8 mouse cellular contexts compared by ENCODE assay signal in genomic region chr11:120624680-120625111, GRCm38 (mm10). TPM values are rescaled to one million over a fixed set of nuclear protein-coding genes. Genes with fewer than 3 reads are reported as not detected.
DNase-seq lines count a peak whose midpoint lies in the region; ATAC-seq and TF ChIP-seq lines count a peak whose summit lies in the region.

No protein-coding gene starts in this region.

- TF ChIP-seq CTCF in CH12.LX (conservative IDR thresholded peaks at IDR 0.05 in 1 of 2, IDR thresholded peaks at IDR 0.05 in 1 of 2; ENCODE audit: low read depth in 2 of 2, low read length in 2 of 2), result no peak

- peak overlapping the region; percentile 82 to 100 (median 100) for H3K4me3 ChIP-seq in CH12.LX (replicated peaks in 1 of 3; ENCODE audit: low read depth in 2 of 3, low read length in 2 of 3, poor library complexity in 1 of 3)
- peak overlapping the region; percentile 88 for H3K4me3 ChIP-seq in forebrain, embryonic 10.5 days
- peak overlapping the region; percentile 90 for H3K4me3 ChIP-seq in heart, embryonic 15.5 days
- peak overlapping the region; percentile 93 for H3K4me3 ChIP-seq in liver, embryonic 15.5 days (replicated peaks)
- H3K4me3 ChIP-seq in neural tube, embryonic 13.5 days, result peak overlapping the region; percentile 99

- TF ChIP-seq RAD21 in CH12.LX (IDR thresholded peaks at IDR 0.05; ENCODE audit: low read depth, low read length), result no peak

- peak; percentile 77 for ATAC-seq in heart, embryonic 15.5 days (replicated peaks; ENCODE audit: insufficient number of reproducible peaks, insufficient read depth, low FRiP score, low read depth)
- ATAC-seq in liver, embryonic 15.5 days (ENCODE audit: insufficient read depth), result peak; percentile 64
- ATAC-seq in neural tube, embryonic 13.5 days (ENCODE audit: low read depth), result peak; percentile 85

- no peak for TF ChIP-seq EP300 in CH12.LX (IDR thresholded peaks at IDR 0.05; ENCODE audit: low read length)

- peak; percentile 93 for TF ChIP-seq POLR2A in CH12.LX (IDR thresholded peaks at IDR 0.05; ENCODE audit: low read depth, low read length)

- WGBS in forebrain, embryonic 10.5 days, result under 1% methylated on average over 53 of the region's 53 CpGs
- WGBS in heart, embryonic 15.5 days, result under 1% methylated on average over 53 of the region's 53 CpGs
- WGBS in liver, embryonic 15.5 days (ENCODE audit: insufficient replicate concordance), result 1% methylated on average over 53 of the region's 53 CpGs
- WGBS in neural tube, embryonic 13.5 days, result under 1% methylated on average over 47 of the region's 53 CpGs

- H3K79me2 ChIP-seq in CH12.LX (replicated peaks; ENCODE audit: control insufficient read depth, extremely low read depth, insufficient read depth, poor library complexity, severe bottlenecking), result peaks cover 32% of the 10 kb centered on the region

- H3K9me3 ChIP-seq in CH12.LX (replicated peaks; ENCODE audit: low read length), result no peaks in the 10 kb centered on the region
- H3K9me3 ChIP-seq in forebrain, embryonic 10.5 days, result no peaks in the 10 kb centered on the region
- H3K9me3 ChIP-seq in heart, embryonic 15.5 days (replicated peaks), result no peaks in the 10 kb centered on the region
- no peaks in the 10 kb centered on the region for H3K9me3 ChIP-seq in liver, embryonic 15.5 days (replicated peaks)
- no peaks in the 10 kb centered on the region for H3K9me3 ChIP-seq in neural tube, embryonic 13.5 days

- H3K27me3 ChIP-seq in CH12.LX (replicated peaks), result no peaks in the 10 kb centered on the region
- no peaks in the 10 kb centered on the region for H3K27me3 ChIP-seq in forebrain, embryonic 10.5 days (ENCODE audit: poor library complexity, severe bottlenecking)
- no peaks in the 10 kb centered on the region for H3K27me3 ChIP-seq in heart, embryonic 15.5 days
- no peaks in the 10 kb centered on the region for H3K27me3 ChIP-seq in liver, embryonic 15.5 days
- no peaks in the 10 kb centered on the region for H3K27me3 ChIP-seq in neural tube, embryonic 13.5 days

- H3K9ac ChIP-seq in CH12.LX (ENCODE audit: insufficient read depth, low read depth), result peak overlapping the region; percentile 93
- H3K9ac ChIP-seq in heart, embryonic 15.5 days, result peak overlapping the region; percentile 62
- peak overlapping the region; percentile 93 for H3K9ac ChIP-seq in liver, embryonic 15.5 days
- H3K9ac ChIP-seq in neural tube, embryonic 13.5 days, result peak overlapping the region; percentile 89

- H3K4me1 ChIP-seq in CH12.LX (ENCODE audit: control insufficient read depth in 1 of 2, insufficient read depth in 2 of 2), result peaks cover 33 to 57% of the 10 kb centered on the region in 2 experiments
- peaks cover 42% of the 10 kb centered on the region for H3K4me1 ChIP-seq in forebrain, embryonic 10.5 days
- H3K4me1 ChIP-seq in heart, embryonic 15.5 days (replicated peaks), result peaks cover 25% of the 10 kb centered on the region
- H3K4me1 ChIP-seq in liver, embryonic 15.5 days (replicated peaks), result peaks cover 67% of the 10 kb centered on the region
- peaks cover 26% of the 10 kb centered on the region for H3K4me1 ChIP-seq in neural tube, embryonic 13.5 days (replicated peaks)

- peaks cover 58 to 77% of the 10 kb centered on the region in 2 experiments for H3K36me3 ChIP-seq in CH12.LX (replicated peaks in 1 of 2; ENCODE audit: control insufficient read depth in 1 of 2, insufficient read depth in 1 of 2, low read length in 1 of 2)
- H3K36me3 ChIP-seq in forebrain, embryonic 10.5 days (replicated peaks), result peaks cover 76% of the 10 kb centered on the region
- peaks cover 35% of the 10 kb centered on the region for H3K36me3 ChIP-seq in heart, embryonic 15.5 days
- H3K36me3 ChIP-seq in liver, embryonic 15.5 days (replicated peaks), result peaks cover 65% of the 10 kb centered on the region
- peaks cover 66% of the 10 kb centered on the region for H3K36me3 ChIP-seq in neural tube, embryonic 13.5 days

- H3K27ac ChIP-seq in CH12.LX (ENCODE audit: insufficient read depth, low read depth), result peak overlapping the region; percentile 83
- peak overlapping the region; percentile 83 for H3K27ac ChIP-seq in forebrain, embryonic 10.5 days
- peak overlapping the region; percentile 77 for H3K27ac ChIP-seq in heart, embryonic 15.5 days
- H3K27ac ChIP-seq in liver, embryonic 15.5 days (replicated peaks), result peak overlapping the region; percentile 96
- H3K27ac ChIP-seq in neural tube, embryonic 13.5 days (replicated peaks), result peak overlapping the region; percentile 87

- in situ Hi-C loops in CH12.LX (cut with MboI; ENCODE audit: low pct_ligation_motif_present, low pct_unique_long_range_greater_than_20kb, low sequenced_read_pairs), result loop anchor here (10.0 kb wide), 1 partner anchor 60 kb away; no protein-coding TSS in a partner anchor

- dilution Hi-C loops in CH12.LX (cut with MboI; ENCODE audit: extremely low pct_ligation_motif_present, extremely low pct_unique_long_range_greater_than_20kb, low sequenced_read_pairs), result no loop called here

- peak; percentile 91 for DNase-seq in CH12.LX (ENCODE audit: extremely low read depth)
- DNase-seq in c-Kit-negative CD71-positive TER-119-positive erythroid progenitor cells, embryonic 14.5 days (ENCODE audit: low read depth, low spot score), result peak; percentile 68
- DNase-seq in forebrain, embryonic 10.5 days (ENCODE audit: extremely low spot score, low spot score), result peak; percentile 82
- peak; percentile 91 to 94 for DNase-seq in kidney, postnatal 25 days
- peak; percentile 90 for DNase-seq in testis, postnatal 10 days (ENCODE audit: low spot score)

- peak overlapping the region; percentile 86 for H3K4me2 ChIP-seq in CH12.LX (ENCODE audit: insufficient read depth, low read depth, poor library complexity, severe bottlenecking)
- H3K4me2 ChIP-seq in heart, embryonic 15.5 days, result peak overlapping the region; percentile 89
- peak overlapping the region; percentile 90 for H3K4me2 ChIP-seq in liver, embryonic 15.5 days
- peak overlapping the region; percentile 99 for H3K4me2 ChIP-seq in neural tube, embryonic 13.5 days

TF ChIP-seq in CH12.LX, 34 proteins besides CTCF, POLR2A, EP300 and RAD21 (continues in another document):
- TF ChIP-seq ELF1 (IDR thresholded peaks at IDR 0.05; ENCODE audit: low read depth, low read length) (peak; percentile 100), NRF1 (IDR thresholded peaks at IDR 0.05; ENCODE audit: low read depth, low read length) (peak; percentile 97), UBTF (IDR thresholded peaks at IDR 0.05; ENCODE audit: low read depth, low read length) (no peak), ZNF384 (IDR thresholded peaks at IDR 0.05; ENCODE audit: low read depth, low read length) (no peak), USF1 (IDR thresholded peaks at IDR 0.05; ENCODE audit: low read depth, low read length) (no peak), TBP (conservative IDR thresholded peaks at IDR 0.05; ENCODE audit: low read depth, low read length) (peak; percentile 69), KAT2A (IDR thresholded peaks at IDR 0.05; ENCODE audit: insufficient replicate concordance, low read length) (no peak; the same call in 1 of the 2 replicates)

RNA-seq across cellular contexts. Expression of gene Sirt7, which starts 0.3 kb away (rescaled TPM):
- total RNA-seq in CH12.LX (2012; rRNA removed) (75.2 and 87.1 TPM in 2 replicates), CH12.LX (2014; rRNA removed) (71.7 and 74.4 TPM in 2 replicates)
- 84.4 and 91.3 TPM in 2 replicates for polyA plus RNA-seq in CH12.LX (2012; ENCODE audit: insufficient read length, low read depth)
- 30.1 and 32.8 TPM in 2 replicates for polyA plus RNA-seq in forebrain, embryonic 10.5 days (2016; fragmentation: Nextera tagmentation; extraction: Ambion mirVana)
- polyA plus RNA-seq in heart, embryonic 15.5 days (2015; fragmentation: Nextera tagmentation; extraction: Ambion mirVana), result 17.6 and 25.1 TPM in 2 replicates
- 32.3 and 36.9 TPM in 2 replicates for polyA plus RNA-seq in liver, embryonic 15.5 days (2015; fragmentation: Nextera tagmentation; extraction: Ambion mirVana)
- 52.0 and 55.2 TPM in 2 replicates for polyA plus RNA-seq in neural tube, embryonic 13.5 days (2015; fragmentation: Nextera tagmentation; extraction: Ambion mirVana)

RNA-seq across cellular contexts. Expression of gene Pcyt2, which starts 7.0 kb away (rescaled TPM):
- total RNA-seq in CH12.LX (2012; rRNA removed), result 166 and 175 TPM in 2 replicates
- total RNA-seq in CH12.LX (2014; rRNA removed), result 149 and 154 TPM in 2 replicates
- 155 and 158 TPM in 2 replicates for polyA plus RNA-seq in CH12.LX (2012; ENCODE audit: insufficient read length, low read depth)
- 145 and 148 TPM in 2 replicates for polyA plus RNA-seq in forebrain, embryonic 10.5 days (2016; fragmentation: Nextera tagmentation; extraction: Ambion mirVana)
- polyA plus RNA-seq in heart, embryonic 15.5 days (2015; fragmentation: Nextera tagmentation; extraction: Ambion mirVana), result 80.3 and 111 TPM in 2 replicates
- 138 and 165 TPM in 2 replicates for polyA plus RNA-seq in liver, embryonic 15.5 days (2015; fragmentation: Nextera tagmentation; extraction: Ambion mirVana)
- 167 and 175 TPM in 2 replicates for polyA plus RNA-seq in neural tube, embryonic 13.5 days (2015; fragmentation: Nextera tagmentation; extraction: Ambion mirVana)

RNA-seq across cellular contexts. Expression of gene Mafg, which starts 8.7 kb away (rescaled TPM):
- total RNA-seq in CH12.LX (2012; rRNA removed) (26.4 and 29.3 TPM in 2 replicates), CH12.LX (2014; rRNA removed) (14.6 and 17.0 TPM in 2 replicates)
- polyA plus RNA-seq in CH12.LX (2012; ENCODE audit: insufficient read length, low read depth), result 62.1 and 63.7 TPM in 2 replicates
- polyA plus RNA-seq in forebrain, embryonic 10.5 days (2016; fragmentation: Nextera tagmentation; extraction: Ambion mirVana), result 20.2 and 22.7 TPM in 2 replicates
- polyA plus RNA-seq in heart, embryonic 15.5 days (2015; fragmentation: Nextera tagmentation; extraction: Ambion mirVana), result 17.8 and 21.2 TPM in 2 replicates
- polyA plus RNA-seq in liver, embryonic 15.5 days (2015; fragmentation: Nextera tagmentation; extraction: Ambion mirVana), result 37.6 and 42.3 TPM in 2 replicates
- 35.5 and 36.0 TPM in 2 replicates for polyA plus RNA-seq in neural tube, embryonic 13.5 days (2015; fragmentation: Nextera tagmentation; extraction: Ambion mirVana)

RNA-seq across cellular contexts. Expression of gene Npb, which starts 16.4 kb away (rescaled TPM):
- total RNA-seq in CH12.LX (2012; rRNA removed) (0.55 TPM in 1 of 2 replicates, not detected in the other), CH12.LX (2014; rRNA removed) (not detected in 2 replicates)
- 1.0 and 1.3 TPM in 2 replicates for polyA plus RNA-seq in CH12.LX (2012; ENCODE audit: insufficient read length, low read depth)
- polyA plus RNA-seq in forebrain, embryonic 10.5 days (2016; fragmentation: Nextera tagmentation; extraction: Ambion mirVana), result 0.44 TPM in 1 of 2 replicates, not detected in the other
- polyA plus RNA-seq in heart, embryonic 15.5 days (2015; fragmentation: Nextera tagmentation; extraction: Ambion mirVana), result 11.7 and 13.0 TPM in 2 replicates
- polyA plus RNA-seq in liver, embryonic 15.5 days (2015; fragmentation: Nextera tagmentation; extraction: Ambion mirVana), result 14.7 and 15.8 TPM in 2 replicates
- polyA plus RNA-seq in neural tube, embryonic 13.5 days (2015; fragmentation: Nextera tagmentation; extraction: Ambion mirVana), result 0.81 TPM in 1 of 2 replicates, not detected in the other

RNA-seq across cellular contexts. Expression of gene Pycr1, which starts 18.9 kb away (rescaled TPM):
- total RNA-seq in CH12.LX (2012; rRNA removed), result 26.2 and 75.3 TPM in 2 replicates
- total RNA-seq in CH12.LX (2014; rRNA removed), result 18.3 and 21.0 TPM in 2 replicates
- 27.2 and 32.3 TPM in 2 replicates for polyA plus RNA-seq in CH12.LX (2012; ENCODE audit: insufficient read length, low read depth)
- 37.5 and 40.5 TPM in 2 replicates for polyA plus RNA-seq in forebrain, embryonic 10.5 days (2016; fragmentation: Nextera tagmentation; extraction: Ambion mirVana)
- polyA plus RNA-seq in heart, embryonic 15.5 days (2015; fragmentation: Nextera tagmentation; extraction: Ambion mirVana), result 17.1 and 23.5 TPM in 2 replicates
- polyA plus RNA-seq in liver, embryonic 15.5 days (2015; fragmentation: Nextera tagmentation; extraction: Ambion mirVana), result 5.1 and 5.7 TPM in 2 replicates
- polyA plus RNA-seq in neural tube, embryonic 13.5 days (2015; fragmentation: Nextera tagmentation; extraction: Ambion mirVana), result 24.7 and 24.8 TPM in 2 replicates

Comparison
In these comparisons a context has a peak if more than half of its experiments do, and no peak if none do; other contexts are left out.
1. Peak in every context shown above with its lines: DNase-seq, ATAC-seq, H3K4me3 ChIP-seq and H3K27ac ChIP-seq.